Comparison of ENCODE assay signal across 8 mouse cellular contexts in the genomic region with DNA sequence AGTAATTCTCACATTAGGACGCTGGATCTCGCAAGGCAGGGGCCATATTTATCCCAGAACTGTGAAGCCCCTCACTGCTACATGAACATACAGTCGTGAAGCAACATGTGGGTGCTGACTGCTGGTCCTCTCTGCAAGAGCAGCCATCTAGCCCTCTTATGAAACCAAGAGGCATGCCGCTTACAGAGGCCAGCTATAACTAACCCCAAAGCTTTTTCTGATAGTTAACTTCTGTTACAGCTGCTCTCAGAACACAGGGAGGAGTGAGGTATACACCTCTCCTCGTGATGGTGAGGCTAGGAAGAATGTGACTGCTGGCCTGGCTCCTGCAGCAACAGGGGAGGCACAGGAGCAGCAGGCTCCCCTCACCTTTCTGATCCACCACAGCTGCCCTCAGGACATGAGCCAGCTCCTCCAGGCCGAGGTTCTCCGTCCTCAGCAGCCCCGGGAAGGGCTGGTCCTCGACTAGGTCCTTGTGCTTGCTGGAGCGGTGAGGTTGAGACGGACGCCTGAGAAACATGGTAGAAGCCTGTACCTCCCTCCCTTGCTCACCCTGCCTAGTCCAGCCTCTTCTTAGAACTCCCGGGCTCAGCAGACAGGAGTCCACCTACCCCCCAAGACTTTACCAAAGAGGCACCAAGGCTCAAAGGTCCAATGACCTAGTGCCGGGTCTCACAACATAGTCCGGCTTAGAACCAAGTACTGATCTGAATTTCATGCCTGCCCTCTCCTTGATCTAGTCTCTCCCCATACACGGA. TPM values are rescaled to one million over a fixed set of nuclear protein-coding genes. Genes with fewer than 3 reads are reported as not detected.
DNase-seq lines count a peak whose midpoint lies in the region; ATAC-seq and TF ChIP-seq lines count a peak whose summit lies in the region.

No protein-coding gene starts in this region.

- DNase-seq in cerebellum, adult 18-20 months: peak; percentile 17 to 27
- no peak for DNase-seq in cerebellum, adult 8-10 months
- DNase-seq in lung, postnatal 0 days (ENCODE audit: low spot score): peak; percentile 33
- no peak for DNase-seq in lung, postnatal 4 days
- no peak for DNase-seq in forebrain, embryonic 10.5 days (ENCODE audit: extremely low spot score, low spot score)
- peak; percentile 61 to 64 for DNase-seq in kidney, postnatal 36 days
- DNase-seq in midbrain, postnatal 0 days (ENCODE audit: low spot score): no peak
- DNase-seq in layer of hippocampus, adult 11-12 months (ENCODE audit: low spot score): no peak

- H3K9ac ChIP-seq in lung, postnatal 0 days (replicated peaks; ENCODE audit: low read depth): peak overlapping the region; percentile 52
- peak overlapping the region; percentile 70 for H3K9ac ChIP-seq in midbrain, postnatal 0 days (replicated peaks; ENCODE audit: low read length, poor library complexity, severe bottlenecking)

- WGBS in lung, postnatal 0 days: 10% methylated on average over 16 of the region's 16 CpGs
- 20% methylated on average over 16 of the region's 16 CpGs for WGBS in forebrain, embryonic 10.5 days
- 15% methylated on average over 16 of the region's 16 CpGs for WGBS in midbrain, postnatal 0 days

- H3K9me3 ChIP-seq in lung, postnatal 0 days (ENCODE audit: low read length): no peaks in the 10 kb centered on the region
- no peaks in the 10 kb centered on the region for H3K9me3 ChIP-seq in forebrain, embryonic 10.5 days
- no peaks in the 10 kb centered on the region for H3K9me3 ChIP-seq in midbrain, postnatal 0 days (ENCODE audit: low read length)

- no peak for TF ChIP-seq EP300 in lung, postnatal 0 days (IDR thresholded peaks at IDR 0.05)

- no peaks in the 10 kb centered on the region for H3K27me3 ChIP-seq in lung, postnatal 0 days (replicated peaks; ENCODE audit: insufficient read depth, low read length)
- H3K27me3 ChIP-seq in forebrain, embryonic 10.5 days (ENCODE audit: poor library complexity, severe bottlenecking): no peaks in the 10 kb centered on the region
- no peaks in the 10 kb centered on the region for H3K27me3 ChIP-seq in midbrain, postnatal 0 days (ENCODE audit: insufficient read depth, low read length)

- peak overlapping the region; percentile 89 for H3K4me2 ChIP-seq in lung, postnatal 0 days (replicated peaks; ENCODE audit: low read depth, low read length)
- H3K4me2 ChIP-seq in midbrain, postnatal 0 days (ENCODE audit: low read depth, low read length, poor library complexity, severe bottlenecking): peak overlapping the region; percentile 97

- peak; percentile 53 for ATAC-seq in lung, postnatal 0 days
- ATAC-seq in midbrain, postnatal 0 days (ENCODE audit: low FRiP score): peak; percentile 68

- peak overlapping the region; percentile 59 for H3K4me3 ChIP-seq in lung, postnatal 0 days (ENCODE audit: low read depth, low read length)
- H3K4me3 ChIP-seq in forebrain, embryonic 10.5 days: peak overlapping the region; percentile 64
- peak overlapping the region; percentile 49 for H3K4me3 ChIP-seq in midbrain, postnatal 0 days (ENCODE audit: low read depth, low read length)

- peak overlapping the region; percentile 40; the same call in 1 of the 2 replicates for H3K27ac ChIP-seq in lung, postnatal 0 days (ENCODE audit: low read length)
- peak overlapping the region; percentile 80 for H3K27ac ChIP-seq in forebrain, embryonic 10.5 days
- H3K27ac ChIP-seq in midbrain, postnatal 0 days (ENCODE audit: low read depth, low read length): peak overlapping the region; percentile 49

- peaks cover 8% of the 10 kb centered on the region for H3K4me1 ChIP-seq in lung, postnatal 0 days (ENCODE audit: insufficient read depth, low read depth, low read length)
- peaks cover 17% of the 10 kb centered on the region for H3K4me1 ChIP-seq in forebrain, embryonic 10.5 days
- H3K4me1 ChIP-seq in midbrain, postnatal 0 days (ENCODE audit: insufficient read depth, low read length): peaks cover 11% of the 10 kb centered on the region

- no peaks in the 10 kb centered on the region for H3K36me3 ChIP-seq in lung, postnatal 0 days (ENCODE audit: insufficient read depth, low read length)
- H3K36me3 ChIP-seq in forebrain, embryonic 10.5 days (replicated peaks): peaks cover 35% of the 10 kb centered on the region
- H3K36me3 ChIP-seq in midbrain, postnatal 0 days (ENCODE audit: insufficient read depth, low read length): peaks cover 13% of the 10 kb centered on the region

- TF ChIP-seq CTCF in lung, postnatal 0 days (IDR thresholded peaks at IDR 0.05): no peak
- no peak for TF ChIP-seq CTCF in midbrain, postnatal 0 days (IDR thresholded peaks at IDR 0.05)

RNA-seq across cellular contexts. Expression of a gene that starts 0.5 kb away (rescaled TPM):
- 11.4 and 12.3 TPM in 2 replicates for polyA plus RNA-seq in lung, postnatal 0 days (2015; fragmentation: Nextera tagmentation; extraction: Ambion mirVana)
- 38.3 and 40.6 TPM in 2 replicates for polyA plus RNA-seq in forebrain, embryonic 10.5 days (2016; fragmentation: Nextera tagmentation; extraction: Ambion mirVana)
- 17.1 and 53.8 TPM in 2 replicates for total RNA-seq in midbrain, postnatal 0 days (2014; rRNA removed)
- 22.0 and 27.2 TPM in 2 replicates for polyA plus RNA-seq in midbrain, postnatal 0 days (2015; fragmentation: Nextera tagmentation; extraction: Ambion mirVana)

RNA-seq across cellular contexts. Expression of a gene that starts 16.9 kb away (rescaled TPM):
- polyA plus RNA-seq in lung, postnatal 0 days (2015; fragmentation: Nextera tagmentation; extraction: Ambion mirVana): 1.1 and 1.3 TPM in 2 replicates
- not detected in 2 replicates for polyA plus RNA-seq in forebrain, embryonic 10.5 days (2016; fragmentation: Nextera tagmentation; extraction: Ambion mirVana)
- total RNA-seq in midbrain, postnatal 0 days (2014; rRNA removed): not detected in 2 replicates
- 0.09 TPM in 1 of 2 replicates, not detected in the other for polyA plus RNA-seq in midbrain, postnatal 0 days (2015; fragmentation: Nextera tagmentation; extraction: Ambion mirVana)

RNA-seq across cellular contexts. Expression of a gene that starts 23.7 kb away (rescaled TPM):
- polyA plus RNA-seq in lung, postnatal 0 days (2015; fragmentation: Nextera tagmentation; extraction: Ambion mirVana): 57.8 and 60.1 TPM in 2 replicates
- 85.1 and 92.0 TPM in 2 replicates for polyA plus RNA-seq in forebrain, embryonic 10.5 days (2016; fragmentation: Nextera tagmentation; extraction: Ambion mirVana)
- 43.6 and 48.6 TPM in 2 replicates for total RNA-seq in midbrain, postnatal 0 days (2014; rRNA removed)
- 80.4 and 85.4 TPM in 2 replicates for polyA plus RNA-seq in midbrain, postnatal 0 days (2015; fragmentation: Nextera tagmentation; extraction: Ambion mirVana)

RNA-seq across cellular contexts. Expression of a gene that starts 29.6 kb away (rescaled TPM):
- polyA plus RNA-seq in lung, postnatal 0 days (2015; fragmentation: Nextera tagmentation; extraction: Ambion mirVana): 11.5 and 12.4 TPM in 2 replicates
- polyA plus RNA-seq in forebrain, embryonic 10.5 days (2016; fragmentation: Nextera tagmentation; extraction: Ambion mirVana): 4.0 and 4.2 TPM in 2 replicates
- total RNA-seq in midbrain, postnatal 0 days (2014; rRNA removed): 10.0 and 20.0 TPM in 2 replicates
- 10.2 and 14.6 TPM in 2 replicates for polyA plus RNA-seq in midbrain, postnatal 0 days (2015; fragmentation: Nextera tagmentation; extraction: Ambion mirVana)

RNA-seq across cellular contexts. Expression of a gene that starts 39.7 kb away (rescaled TPM):
- polyA plus RNA-seq in lung, postnatal 0 days (2015; fragmentation: Nextera tagmentation; extraction: Ambion mirVana): 16.2 and 19.4 TPM in 2 replicates
- polyA plus RNA-seq in forebrain, embryonic 10.5 days (2016; fragmentation: Nextera tagmentation; extraction: Ambion mirVana): 0.73 and 1.3 TPM in 2 replicates
- total RNA-seq in midbrain, postnatal 0 days (2014; rRNA removed): 0.49 TPM in 1 of 2 replicates, not detected in the other
- 0.48 and 0.77 TPM in 2 replicates for polyA plus RNA-seq in midbrain, postnatal 0 days (2015; fragmentation: Nextera tagmentation; extraction: Ambion mirVana)

Comparison
In these comparisons a context has a peak if more than half of its experiments do, and no peak if none do; other contexts are left out.
1. DNase-seq: peak in cerebellum, adult 18-20 months (2 of 2), lung, postnatal 0 days (single experiment) and kidney, postnatal 36 days (2 of 2); none in cerebellum, adult 8-10 months (single experiment), lung, postnatal 4 days (0 of 2), forebrain, embryonic 10.5 days (single experiment), midbrain, postnatal 0 days (single experiment) and layer of hippocampus, adult 11-12 months (single experiment).
2. Peak in every context shown above with its lines, with median percentiles within 50 percentile points of each other: H3K27ac ChIP-seq and H3K4me3 ChIP-seq.